Comparison of ENCODE assay signal across 8 mouse cellular contexts in genomic region chr14:20733041-20733951, GRCm38 (mm10). TPM values are rescaled to one million over a fixed set of nuclear protein-coding genes. Genes with fewer than 3 reads are reported as not detected.
DNase-seq lines count a peak whose midpoint lies in the region; ATAC-seq and TF ChIP-seq lines count a peak whose summit lies in the region.

No protein-coding gene starts in this region.

- peak overlapping the region; percentile 88 for H3K4me3 ChIP-seq in E14TG2a.4 (replicated peaks; ENCODE audit: low read length)
- peak overlapping the region; percentile 86 for H3K4me3 ChIP-seq in limb, embryonic 12.5 days (replicated peaks)
- H3K4me3 ChIP-seq in neural tube, embryonic 12.5 days: peak overlapping the region; percentile 79

- H3K36me3 ChIP-seq in E14TG2a.4 (ENCODE audit: insufficient read depth, low read length): peaks cover 21% of the 10 kb centered on the region
- H3K36me3 ChIP-seq in limb, embryonic 12.5 days: peaks cover 69% of the 10 kb centered on the region
- H3K36me3 ChIP-seq in neural tube, embryonic 12.5 days: peaks cover 43% of the 10 kb centered on the region

- H3K27ac ChIP-seq in limb, embryonic 12.5 days: peak overlapping the region; percentile 94
- no peak overlapping the region for H3K27ac ChIP-seq in neural tube, embryonic 12.5 days

- peak; percentile 92 for DNase-seq in heart, adult 11 months
- no peak for DNase-seq in heart, postnatal 4 days
- DNase-seq in fibroblast of lung, adult 2 months (ENCODE audit: low read depth): peak; percentile 39
- DNase-seq in urinary bladder, adult 2 months (ENCODE audit: low spot score): no peak
- DNase-seq in ovary, adult 18-20 months (ENCODE audit: low spot score): no peak

- H3K9ac ChIP-seq in limb, embryonic 12.5 days (replicated peaks): peak overlapping the region; percentile 91
- peak overlapping the region; percentile 93 for H3K9ac ChIP-seq in neural tube, embryonic 12.5 days

- 49% methylated on average over 12 of the region's 12 CpGs for WGBS in limb, embryonic 12.5 days
- WGBS in neural tube, embryonic 12.5 days: 54% methylated on average over 12 of the region's 12 CpGs

- peak overlapping the region; percentile 90 for H3K4me2 ChIP-seq in limb, embryonic 12.5 days
- H3K4me2 ChIP-seq in neural tube, embryonic 12.5 days (replicated peaks): peak overlapping the region; percentile 93

- 0 out of 2 replicates have a peak, but pooled peaks have one; percentile 4 for ATAC-seq in limb, embryonic 12.5 days (ENCODE audit: insufficient number of reproducible peaks, insufficient read depth, low FRiP score, low TSS enrichment, low read depth)
- no peak; the same call in 1 of the 2 replicates for ATAC-seq in neural tube, embryonic 12.5 days (ENCODE audit: low FRiP score, low read depth)

- H3K9me3 ChIP-seq in E14TG2a.4 (ENCODE audit: low read length): no peaks in the 10 kb centered on the region
- H3K9me3 ChIP-seq in limb, embryonic 12.5 days: no peaks in the 10 kb centered on the region
- no peaks in the 10 kb centered on the region for H3K9me3 ChIP-seq in neural tube, embryonic 12.5 days

- peaks cover 49% of the 10 kb centered on the region for H3K27me3 ChIP-seq in E14TG2a.4 (ENCODE audit: insufficient read depth, low read length)
- H3K27me3 ChIP-seq in limb, embryonic 12.5 days: no peaks in the 10 kb centered on the region
- no peaks in the 10 kb centered on the region for H3K27me3 ChIP-seq in neural tube, embryonic 12.5 days (replicated peaks)

- no peak for TF ChIP-seq CTCF in E14TG2a.4 (conservative IDR thresholded peaks at IDR 0.05; ENCODE audit: low read length)

- H3K4me1 ChIP-seq in E14TG2a.4 (replicated peaks; ENCODE audit: low read depth, low read length): peaks cover 58% of the 10 kb centered on the region
- H3K4me1 ChIP-seq in limb, embryonic 12.5 days (replicated peaks): peaks cover 8% of the 10 kb centered on the region
- peaks cover 10% of the 10 kb centered on the region for H3K4me1 ChIP-seq in neural tube, embryonic 12.5 days

RNA-seq across cellular contexts. Expression of gene Ndst2, which starts 1.1 kb away (rescaled TPM):
- 10 to 100 TPM; 18.2 to 18.3 TPM for total RNA-seq in heart, postnatal 4 days (2021)
- polyA plus RNA-seq in limb, embryonic 12.5 days (2016; fragmentation: Nextera tagmentation; extraction: Ambion mirVana): 29.6 and 33.1 TPM in 2 replicates
- 22.0 and 23.4 TPM in 2 replicates for polyA plus RNA-seq in neural tube, embryonic 12.5 days (2016; fragmentation: Nextera tagmentation; extraction: Ambion mirVana)
- 33.1 and 36.6 TPM in 2 replicates for polyA plus RNA-seq in urinary bladder, adult 2 months (2012; rRNA removed)

RNA-seq across cellular contexts. Expression of gene Zswim8, which starts 25.9 kb away (rescaled TPM):
- 10 to 100 TPM; 81.7 to 83.6 TPM for total RNA-seq in heart, postnatal 4 days (2021)
- 37.5 and 43.6 TPM in 2 replicates for polyA plus RNA-seq in limb, embryonic 12.5 days (2016; fragmentation: Nextera tagmentation; extraction: Ambion mirVana)
- 53.3 and 57.7 TPM in 2 replicates for polyA plus RNA-seq in neural tube, embryonic 12.5 days (2016; fragmentation: Nextera tagmentation; extraction: Ambion mirVana)
- 120 and 121 TPM in 2 replicates for polyA plus RNA-seq in urinary bladder, adult 2 months (2012; rRNA removed)

RNA-seq across cellular contexts. Expression of gene Chchd1, which starts 30.5 kb away (rescaled TPM):
- total RNA-seq in heart, postnatal 4 days (2021): 100 to 1,000 TPM in 1 of 2 experiments, 10 to 100 TPM in 1; 87.0 to 104 TPM
- polyA plus RNA-seq in limb, embryonic 12.5 days (2016; fragmentation: Nextera tagmentation; extraction: Ambion mirVana): 243 and 264 TPM in 2 replicates
- polyA plus RNA-seq in neural tube, embryonic 12.5 days (2016; fragmentation: Nextera tagmentation; extraction: Ambion mirVana): 219 and 228 TPM in 2 replicates
- polyA plus RNA-seq in urinary bladder, adult 2 months (2012; rRNA removed): 90.7 and 97.2 TPM in 2 replicates

RNA-seq across cellular contexts. Expression of gene Fut11, which starts 38.5 kb away (rescaled TPM):
- total RNA-seq in heart, postnatal 4 days (2021): 10 to 100 TPM; 11.4 to 11.8 TPM
- polyA plus RNA-seq in limb, embryonic 12.5 days (2016; fragmentation: Nextera tagmentation; extraction: Ambion mirVana): 24.9 and 27.2 TPM in 2 replicates
- 28.3 and 28.6 TPM in 2 replicates for polyA plus RNA-seq in neural tube, embryonic 12.5 days (2016; fragmentation: Nextera tagmentation; extraction: Ambion mirVana)
- polyA plus RNA-seq in urinary bladder, adult 2 months (2012; rRNA removed): 17.1 and 17.2 TPM in 2 replicates

RNA-seq across cellular contexts. Expression of gene Sec24c, which starts 59.2 kb away (rescaled TPM):
- 100 to 1,000 TPM in 1 of 2 experiments, 10 to 100 TPM in 1; 96.3 to 110 TPM for total RNA-seq in heart, postnatal 4 days (2021)
- polyA plus RNA-seq in limb, embryonic 12.5 days (2016; fragmentation: Nextera tagmentation; extraction: Ambion mirVana): 77.2 and 91.2 TPM in 2 replicates
- polyA plus RNA-seq in neural tube, embryonic 12.5 days (2016; fragmentation: Nextera tagmentation; extraction: Ambion mirVana): 90.8 and 99.7 TPM in 2 replicates
- polyA plus RNA-seq in urinary bladder, adult 2 months (2012; rRNA removed): 87.1 and 90.1 TPM in 2 replicates

Comparison
In these comparisons a context has a peak if more than half of its experiments do, and no peak if none do; other contexts are left out.
1. DNase-seq: peak in heart, adult 11 months (single experiment) and fibroblast of lung, adult 2 months (single experiment); none in heart, postnatal 4 days (single experiment), urinary bladder, adult 2 months (single experiment) and ovary, adult 18-20 months (single experiment).
2. Peak in every context shown above with its lines, with median percentiles within 50 percentile points of each other: H3K4me3 ChIP-seq.